Mouse (Mus musculus) 3134 (cell line): ENCODE results near the gene Palmd.

ENCODE experiments used
- DNase-seq: peaks from one replicate; pipeline ENCODE4 v3.0.0-alpha.2; 2011; ENCODE audit warnings: low spot score; ENCODE audit not compliant: insufficient read length; ENCODE audit errors: extremely low read depth

Palmd gene

GRCm38 (mm10) chr3:116961354-116962142 lies 7.2 kb downstream of the Palmd start:
- DNase-seq: no peak

GRCm38 (mm10) chr3:116960414-116960813 lies 8.4 kb downstream of the Palmd start:
- no peak for DNase-seq

GRCm38 (mm10) chr3:116955061-116955460 lies 13.7 kb downstream of the Palmd start:
- peak; percentile 66 for DNase-seq

GRCm38 (mm10) chr3:116953366-116953765 lies 15.4 kb downstream of the Palmd start:
- DNase-seq: no peak

- no peak for DNase-seq
These were observed 16.4 kb downstream of the Palmd start for GRCm38 (mm10) chr3:116952242-116952899.

- peak; percentile 24 for DNase-seq
These were observed 17.3 kb downstream of the Palmd start for GRCm38 (mm10) chr3:116951489-116951888.

- peak; percentile 80 for DNase-seq
These were observed 18.1 kb downstream of the Palmd start for GRCm38 (mm10) chr3:116950665-116951115.

GRCm38 (mm10) chr3:116946476-116946875 lies 22.3 kb downstream of the Palmd start:
- peak; percentile 39 for DNase-seq

- DNase-seq: no peak
These were observed 25.4 kb downstream of the Palmd start for GRCm38 (mm10) chr3:116943422-116943821.

GRCm38 (mm10) chr3:116942751-116943150 lies 26.0 kb downstream of the Palmd start:
- DNase-seq: no peak

GRCm38 (mm10) chr3:116941559-116942117 lies 27.1 kb downstream of the Palmd start:
- no peak for DNase-seq

GRCm38 (mm10) chr3:116940804-116941558 lies 27.8 kb downstream of the Palmd start:
- no peak for DNase-seq

- no peak for DNase-seq
These were observed 31.7 kb downstream of the Palmd start for GRCm38 (mm10) chr3:116936934-116937691.

GRCm38 (mm10) chr3:116933158-116933557 lies 35.6 kb downstream of the Palmd start:
- DNase-seq: no peak

- DNase-seq: no peak
These were observed 39.8 kb downstream of the Palmd start for GRCm38 (mm10) chr3:116928994-116929393.

GRCm38 (mm10) chr3:116923042-116923441 lies 45.7 kb downstream of the Palmd start:
- DNase-seq: no peak

GRCm38 (mm10) chr3:116921535-116921934 lies 47.3 kb downstream of the Palmd start:
- DNase-seq: no peak

GRCm38 (mm10) chr3:116917016-116917415 lies 51.8 kb downstream of the Palmd start:
- no peak for DNase-seq

- no peak for DNase-seq
These were observed 53.9 kb downstream of the Palmd start for GRCm38 (mm10) chr3:116914931-116915330.

GRCm38 (mm10) chr3:116914374-116914773 lies 54.4 kb downstream of the Palmd start:
- DNase-seq: no peak
